Mouse (Mus musculus): ENCODE results near the gene Ppp1r36. TPM values are rescaled to one million over a fixed set of nuclear protein-coding genes. Genes with fewer than 3 reads are reported as not detected.
A peak's percentile ranks its signal among the peaks of the same experiment; 100 is the strongest.

The Ppp1r36 gene
- 0.45 and 0.82 TPM in 2 replicates for polyA plus RNA-seq (2014; fragmentation: Nextera tagmentation; extraction: Ambion mirVana)

DNA sequence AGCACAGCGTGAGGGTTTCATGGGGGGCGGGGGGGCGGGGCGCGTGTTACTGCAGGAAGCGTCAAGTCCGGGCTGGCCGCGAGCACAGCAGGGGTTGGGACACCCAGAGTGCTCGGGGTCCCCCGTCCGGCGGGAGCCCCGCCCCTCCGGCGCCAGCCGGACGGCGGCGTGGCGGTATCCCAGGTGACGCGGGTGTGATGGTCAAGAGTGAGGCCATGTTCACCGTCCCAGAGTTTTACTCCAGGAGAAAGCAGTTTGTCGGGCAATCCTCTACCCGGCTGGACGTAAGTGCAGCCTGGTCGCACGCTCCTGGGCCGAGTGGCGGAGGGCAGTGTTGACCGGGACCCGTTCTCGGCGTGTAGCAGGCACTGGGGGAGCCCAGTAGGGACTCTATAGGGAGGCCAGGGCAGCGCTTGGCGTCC, at the start of gene Ppp1r36:
Gene Ppp1r36, plus strand, starts transcription at position 106 of the 422 bp plus-strand sequence.
- WGBS, result under 1% methylated on average over 37 of the region's 37 CpGs

DNA sequence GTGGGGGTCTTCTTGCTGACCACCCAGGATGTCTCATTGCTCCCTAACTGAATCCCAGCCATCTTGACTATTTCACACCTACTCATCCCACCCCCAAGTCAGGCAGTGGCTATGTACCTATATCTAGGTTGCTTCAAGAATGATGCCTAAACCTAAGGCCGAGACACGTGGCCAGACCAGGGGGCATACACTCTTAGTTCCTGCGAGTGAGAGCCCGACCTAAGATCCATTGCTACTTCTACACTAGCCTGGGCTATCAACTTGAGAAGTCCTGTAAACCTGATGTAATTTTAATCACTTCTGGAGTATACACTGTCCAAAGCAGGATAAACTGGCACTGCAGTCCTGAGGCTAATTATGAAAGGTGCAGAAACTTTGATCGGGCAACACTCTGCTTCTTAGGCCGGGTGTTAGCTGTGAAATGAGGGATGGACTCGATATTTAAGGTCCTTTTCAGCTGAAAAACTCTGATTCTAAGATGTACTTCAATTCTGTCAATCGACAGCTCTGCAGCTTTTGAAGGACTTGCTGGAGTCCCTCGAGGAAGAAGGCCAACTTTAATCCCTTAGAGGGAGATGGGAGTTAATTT, 49.0 kb upstream of the Ppp1r36 start:
- Histone ChIP-seq H3K4me2 (ENCODE audit: low read depth) (peak overlapping the region; percentile 89), H3K4me3 (ENCODE audit: low read depth, low read length) (peak overlapping the region; percentile 86), H3K36me3 (ENCODE audit: control insufficient read depth, insufficient read depth, low read length) (no peaks in the 10 kb centered on the region), H3K27ac (ENCODE audit: low read depth, low read length) (peak overlapping the region; percentile 98; the same call in 1 of the 2 replicates), H3K9me3 (ENCODE audit: control insufficient read depth, low read length) (no peaks in the 10 kb centered on the region), H3K9ac (ENCODE audit: low read length) (peak overlapping the region; percentile 99), H3K4me1 (ENCODE audit: control insufficient read depth, insufficient read depth, low read length) (peaks cover 27% of the 10 kb centered on the region), H3K27me3 (ENCODE audit: control insufficient read depth, insufficient read depth, low read length) (no peaks in the 10 kb centered on the region)
- DNase-seq (ENCODE audit: low spot score) (no peak), ATAC-seq (ENCODE audit: insufficient read depth, low FRiP score, low TSS enrichment) (no peak)
- 7% methylated on average over 9 of the region's 9 CpGs for WGBS

More for the DNA sequence above, at the start of gene Ppp1r36:
- Histone ChIP-seq H3K9me3 (ENCODE audit: control insufficient read depth, low read length) (no peaks in the 10 kb centered on the region), H3K4me1 (ENCODE audit: control insufficient read depth, insufficient read depth, low read length) (0 out of 2 replicates have a peak, but pooled peaks cover 2% of the 10 kb centered on the region), H3K9ac (ENCODE audit: low read length) (peak within 1 kb of the TSS; percentile 23; the same call in 1 of the 2 replicates), H3K4me3 (ENCODE audit: low read depth, low read length) (peak within 1 kb of the TSS; percentile 33), H3K4me2 (ENCODE audit: low read depth) (peak within 1 kb of the TSS; percentile 55), H3K27ac (ENCODE audit: low read depth, low read length) (no peak within 1 kb of the TSS), H3K27me3 (ENCODE audit: control insufficient read depth, insufficient read depth, low read length) (no peaks in the 10 kb centered on the region), H3K36me3 (ENCODE audit: control insufficient read depth, insufficient read depth, low read length) (no peaks in the 10 kb centered on the region)
- DNase-seq (ENCODE audit: low spot score) (peak; percentile 48), ATAC-seq (ENCODE audit: insufficient read depth, low FRiP score, low TSS enrichment) (0 out of 2 replicates have a peak, but pooled peaks have one; percentile 20)

DNA sequence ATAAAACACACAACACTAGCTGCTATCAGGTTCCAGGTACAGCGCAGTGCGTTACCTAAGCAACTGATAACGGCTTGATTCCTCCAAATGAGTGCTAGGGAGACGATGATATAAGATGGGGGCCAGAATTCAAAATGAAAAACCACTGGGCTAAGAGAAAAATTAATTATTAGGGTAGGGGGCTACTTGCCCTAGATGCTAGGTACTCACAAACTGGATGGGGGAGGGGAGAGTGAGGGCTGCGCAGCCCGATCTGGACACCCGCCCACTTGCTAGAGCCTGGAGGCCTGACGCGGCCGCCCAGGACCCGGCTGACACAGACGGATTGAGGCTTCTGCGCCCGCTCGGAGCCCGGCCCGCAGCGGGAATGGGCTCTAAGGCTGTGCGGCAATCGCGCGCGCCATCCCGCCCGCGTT, 48.5 kb upstream of the Ppp1r36 start:
- ATAC-seq (ENCODE audit: insufficient read depth, low FRiP score, low TSS enrichment) (peak; percentile 29), DNase-seq (ENCODE audit: low spot score) (peak; percentile 72)
- Histone ChIP-seq H3K27me3 (ENCODE audit: control insufficient read depth, insufficient read depth, low read length) (no peaks in the 10 kb centered on the region), H3K4me3 (ENCODE audit: low read depth, low read length) (peak overlapping the region; percentile 86), H3K9me3 (ENCODE audit: control insufficient read depth, low read length) (no peaks in the 10 kb centered on the region), H3K4me1 (ENCODE audit: control insufficient read depth, insufficient read depth, low read length) (peaks cover 27% of the 10 kb centered on the region), H3K36me3 (ENCODE audit: control insufficient read depth, insufficient read depth, low read length) (no peaks in the 10 kb centered on the region), H3K4me2 (ENCODE audit: low read depth) (peak overlapping the region; percentile 89), H3K9ac (ENCODE audit: low read length) (peak overlapping the region; percentile 99), H3K27ac (ENCODE audit: low read depth, low read length) (peak overlapping the region; percentile 98)
- WGBS, result under 1% methylated on average over 26 of the region's 26 CpGs

DNA sequence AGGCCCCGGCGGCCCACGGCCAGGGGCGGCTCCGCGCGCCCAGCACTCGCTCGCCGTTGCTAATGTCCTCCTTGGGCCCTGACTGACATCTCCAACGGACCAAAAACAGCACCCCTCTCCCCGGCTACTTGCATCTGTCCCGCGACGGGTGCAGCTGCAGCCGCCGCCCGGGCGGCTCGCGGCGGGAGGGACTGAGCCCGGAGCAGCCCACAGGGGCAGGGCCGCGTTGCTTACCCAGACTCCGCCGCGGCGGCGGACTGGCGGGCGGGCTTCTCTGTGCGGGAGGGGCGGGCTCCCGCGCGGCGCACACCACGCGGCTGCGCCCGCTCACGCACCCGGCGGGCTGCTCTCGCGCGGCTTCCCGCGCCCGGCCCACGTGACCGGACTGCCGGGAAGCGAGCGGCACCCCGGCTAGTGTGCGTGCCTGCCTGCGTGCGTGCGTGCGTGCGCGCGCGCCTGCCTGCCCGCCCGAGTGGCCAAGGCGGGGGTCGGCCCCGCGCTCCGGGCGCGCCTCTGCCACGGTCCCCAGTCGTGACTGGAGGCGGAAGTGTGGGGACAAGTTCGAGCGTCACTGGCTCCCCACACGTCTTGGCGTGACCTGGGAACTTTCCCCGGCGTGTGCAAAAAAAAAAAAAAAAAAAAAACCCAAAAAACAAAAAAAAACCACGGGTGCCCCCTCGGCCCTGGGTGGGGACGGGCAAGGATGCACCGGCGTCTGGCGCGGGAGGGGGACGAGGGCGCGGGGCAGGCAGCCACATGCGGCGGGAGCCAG, 47.9 kb upstream of the Ppp1r36 start, which contains the start of gene Zbtb25:
Gene Zbtb25, minus strand, starts transcription at position 397 of the 772 bp plus-strand sequence.
- ATAC-seq (ENCODE audit: insufficient read depth, low FRiP score, low TSS enrichment) (peak; percentile 70), DNase-seq (ENCODE audit: low spot score) (peak; percentile 94)
- peaks cover 28% of the 10 kb centered on the region for H3K4me1 ChIP-seq (ENCODE audit: control insufficient read depth, insufficient read depth, low read length)
- peak within 1 kb of the TSS; percentile 99 for H3K9ac ChIP-seq (ENCODE audit: low read length)
- peak within 1 kb of the TSS; percentile 86 for H3K4me3 ChIP-seq (ENCODE audit: low read depth, low read length)
- H3K27ac ChIP-seq (ENCODE audit: low read depth, low read length), result peak within 1 kb of the TSS; percentile 98
- H3K4me2 ChIP-seq (ENCODE audit: low read depth), result peak within 1 kb of the TSS; percentile 89
- WGBS, result under 1% methylated on average over 71 of the region's 96 CpGs
- no peaks in the 10 kb centered on the region for H3K27me3 ChIP-seq (ENCODE audit: control insufficient read depth, insufficient read depth, low read length)
- no peaks in the 10 kb centered on the region for H3K36me3 ChIP-seq (ENCODE audit: control insufficient read depth, insufficient read depth, low read length)
- H3K9me3 ChIP-seq (ENCODE audit: control insufficient read depth, low read length), result no peaks in the 10 kb centered on the region

DNA sequence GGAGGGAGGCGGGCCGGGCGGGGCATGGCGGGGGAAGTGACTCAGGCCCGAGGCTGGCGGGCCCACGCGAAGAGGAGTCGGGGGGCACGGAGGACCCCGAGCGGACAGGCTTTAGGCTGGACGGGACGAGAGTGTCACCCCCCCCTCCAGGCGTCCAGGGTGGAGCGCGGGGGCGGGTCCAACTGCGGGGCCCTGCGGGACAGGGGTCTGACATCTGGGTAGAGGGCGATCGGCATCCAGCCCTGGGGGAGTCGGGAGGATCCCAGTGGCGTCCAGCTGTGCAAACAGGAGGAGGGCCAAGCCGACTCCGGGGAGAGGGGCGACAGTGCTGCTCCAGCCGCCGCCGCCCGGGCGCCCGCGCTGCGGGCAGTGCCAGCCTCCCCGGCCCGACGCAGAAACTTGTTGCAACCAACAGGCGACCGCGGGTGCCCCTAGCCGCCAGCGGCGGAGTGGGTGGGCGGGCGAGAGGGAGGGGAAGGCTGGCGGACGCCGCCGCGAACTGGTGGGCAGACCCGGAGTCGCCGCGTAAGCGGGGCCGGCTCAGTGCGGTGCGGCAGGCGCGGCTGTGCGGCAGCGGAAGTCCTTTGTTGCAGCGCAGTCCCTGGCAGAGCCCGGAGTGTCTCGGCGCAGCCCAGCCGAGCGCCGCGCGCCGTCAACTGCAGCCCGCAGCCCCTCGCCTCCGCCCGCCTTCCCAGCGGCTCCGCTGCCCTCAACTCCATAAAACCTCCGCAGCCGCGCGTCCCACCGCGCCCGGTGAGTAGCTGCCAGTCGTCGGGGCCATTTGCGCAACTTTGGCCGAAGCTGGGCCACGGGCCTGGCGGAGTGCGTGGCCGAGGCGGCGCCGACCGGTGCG, 47.1 kb upstream of the Ppp1r36 start, which contains the start of gene Zbtb1:
Gene Zbtb1, plus strand, starts transcription at position 289 of the 853 bp plus-strand sequence.
- WGBS, result under 1% methylated on average over 78 of the region's 99 CpGs
- peak within 1 kb of the TSS; percentile 86 for H3K4me3 ChIP-seq (ENCODE audit: low read depth, low read length)
- ATAC-seq (ENCODE audit: insufficient read depth, low FRiP score, low TSS enrichment), result peak; percentile 62

DNA sequence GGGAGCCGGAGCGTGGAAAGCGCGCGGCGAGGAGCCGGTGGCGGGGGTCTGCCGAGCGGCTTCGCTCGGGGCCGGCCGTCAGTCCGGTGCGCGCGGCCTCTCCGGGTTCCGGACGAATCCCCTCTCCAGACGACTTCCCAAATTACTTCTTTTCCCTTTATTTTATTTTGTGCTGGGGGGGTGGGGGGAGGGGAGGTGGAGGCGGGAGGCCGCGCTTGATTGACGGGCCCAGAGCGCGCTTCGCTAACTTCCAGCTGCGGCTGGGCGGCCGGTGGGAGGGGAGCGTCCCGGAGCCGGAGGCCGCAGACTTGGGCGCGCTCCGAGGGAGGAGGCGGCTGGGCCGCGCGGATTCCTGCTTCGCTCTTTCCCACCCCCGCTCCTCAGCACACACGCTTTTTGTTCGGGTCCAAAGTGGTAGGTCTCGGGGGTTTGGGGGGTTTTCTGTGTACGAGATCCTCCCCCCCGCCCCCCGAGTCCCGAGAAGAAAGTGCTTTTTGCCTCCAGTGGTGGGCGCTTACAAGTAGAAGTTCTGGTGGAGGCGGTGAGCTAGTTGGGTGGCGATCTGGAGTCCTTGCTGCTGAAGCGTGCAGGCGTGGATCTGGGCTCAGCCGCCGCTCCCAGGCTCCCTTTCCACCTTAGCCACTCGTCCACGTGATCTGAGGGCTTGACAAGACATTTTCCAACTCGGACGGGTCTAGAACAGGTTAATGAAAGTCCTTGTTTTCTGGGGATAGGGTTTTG, 46.3 kb upstream of the Ppp1r36 start:
- WGBS, result 0% methylated on average over 48 of the region's 63 CpGs
- peak overlapping the region; percentile 86 for H3K4me3 ChIP-seq (ENCODE audit: low read depth, low read length)
- H3K9ac ChIP-seq (ENCODE audit: low read length), result peak overlapping the region; percentile 99
- peak overlapping the region; percentile 98 for H3K27ac ChIP-seq (ENCODE audit: low read depth, low read length)
- DNase-seq (ENCODE audit: low spot score) (peak; percentile 83), ATAC-seq (ENCODE audit: insufficient read depth, low FRiP score, low TSS enrichment) (peak; percentile 29)
- peaks cover 32% of the 10 kb centered on the region for H3K4me1 ChIP-seq (ENCODE audit: control insufficient read depth, insufficient read depth, low read length)
- H3K36me3 ChIP-seq (ENCODE audit: control insufficient read depth, insufficient read depth, low read length), result no peaks in the 10 kb centered on the region
- H3K9me3 ChIP-seq (ENCODE audit: control insufficient read depth, low read length), result no peaks in the 10 kb centered on the region
- H3K4me2 ChIP-seq (ENCODE audit: low read depth), result peak overlapping the region; percentile 89
- no peaks in the 10 kb centered on the region for H3K27me3 ChIP-seq (ENCODE audit: control insufficient read depth, insufficient read depth, low read length)

More for the DNA sequence above, 47.1 kb upstream of the Ppp1r36 start, which contains the start of gene Zbtb1:
- H3K9ac ChIP-seq (ENCODE audit: low read length), result peak within 1 kb of the TSS; percentile 99
- H3K36me3 ChIP-seq (ENCODE audit: control insufficient read depth, insufficient read depth, low read length), result no peaks in the 10 kb centered on the region
- DNase-seq (ENCODE audit: low spot score), result peak; percentile 83
- peak within 1 kb of the TSS; percentile 98 for H3K27ac ChIP-seq (ENCODE audit: low read depth, low read length)
- H3K4me1 ChIP-seq (ENCODE audit: control insufficient read depth, insufficient read depth, low read length), result peaks cover 32% of the 10 kb centered on the region
- H3K9me3 ChIP-seq (ENCODE audit: control insufficient read depth, low read length), result no peaks in the 10 kb centered on the region
- H3K27me3 ChIP-seq (ENCODE audit: control insufficient read depth, insufficient read depth, low read length), result no peaks in the 10 kb centered on the region
- peak within 1 kb of the TSS; percentile 89 for H3K4me2 ChIP-seq (ENCODE audit: low read depth)

DNA sequence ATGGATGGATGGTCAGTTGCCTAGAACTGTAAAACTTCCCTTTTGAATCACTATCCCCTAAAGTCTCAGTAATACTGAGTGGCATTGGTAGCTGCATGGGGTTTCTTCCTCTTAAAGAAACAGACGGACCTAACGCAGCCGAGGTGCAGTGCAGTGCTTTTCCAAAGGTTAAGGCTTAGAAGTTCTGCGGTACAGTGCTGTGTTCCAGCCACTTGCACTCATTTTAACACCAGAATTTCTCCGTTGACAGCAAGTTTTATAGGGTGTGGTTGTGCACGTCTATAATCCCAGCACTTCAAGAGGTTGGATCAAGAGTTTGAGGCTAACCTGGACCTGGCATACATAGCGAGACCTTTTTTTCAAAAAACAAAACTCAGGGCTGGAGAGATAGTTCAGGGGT, 45.3 kb upstream of the Ppp1r36 start:
- no peak overlapping the region for H3K9ac ChIP-seq (ENCODE audit: low read length)
- 44% methylated on average over 7 of the region's 7 CpGs for WGBS

More for the DNA sequence above, 45.3 kb upstream of the Ppp1r36 start:
- no peaks in the 10 kb centered on the region for H3K9me3 ChIP-seq (ENCODE audit: control insufficient read depth, low read length)
- H3K27me3 ChIP-seq (ENCODE audit: control insufficient read depth, insufficient read depth, low read length), result no peaks in the 10 kb centered on the region
- peaks cover 28% of the 10 kb centered on the region for H3K4me1 ChIP-seq (ENCODE audit: control insufficient read depth, insufficient read depth, low read length)
- no peaks in the 10 kb centered on the region for H3K36me3 ChIP-seq (ENCODE audit: control insufficient read depth, insufficient read depth, low read length)
- peak overlapping the region; percentile 89 for H3K4me2 ChIP-seq (ENCODE audit: low read depth)
- peak overlapping the region; percentile 86; the same call in 1 of the 2 replicates for H3K4me3 ChIP-seq (ENCODE audit: low read depth, low read length)
- ATAC-seq (ENCODE audit: insufficient read depth, low FRiP score, low TSS enrichment) (no peak), DNase-seq (ENCODE audit: low spot score) (no peak)
- no peak overlapping the region for H3K27ac ChIP-seq (ENCODE audit: low read depth, low read length)
